Comparison of ENCODE assay signal across 8 mouse cellular contexts in genomic region chr1:191905637-191906533, GRCm38 (mm10). TPM values are rescaled to one million over a fixed set of nuclear protein-coding genes. Genes with fewer than 3 reads are reported as not detected.
DNase-seq lines count a peak whose midpoint lies in the region; ATAC-seq and TF ChIP-seq lines count a peak whose summit lies in the region.

No protein-coding gene starts in this region.

- DNase-seq in gastrocnemius, adult 2 months, result peak; percentile 78
- no peak for DNase-seq in gastrocnemius, postnatal 4 days (ENCODE audit: low spot score in 2 of 2)
- DNase-seq in embryo, embryonic 11.5 days (ENCODE audit: low read depth, low spot score), result peak; percentile 32
- peak; percentile 28 for DNase-seq in hindbrain, embryonic 14.5 days (ENCODE audit: low spot score)
- no peak for DNase-seq in liver, embryonic 11.5 days (ENCODE audit: low spot score)
- no peak for DNase-seq in midbrain, postnatal 0 days (ENCODE audit: low spot score)
- DNase-seq in gastrocnemius, postnatal 25 days, result no peak

- 3% methylated on average over 54 of the region's 58 CpGs for WGBS in hindbrain, embryonic 14.5 days
- WGBS in liver, embryonic 11.5 days, result 5% methylated on average over 52 of the region's 58 CpGs
- 5% methylated on average over 36 of the region's 58 CpGs for WGBS in midbrain, postnatal 0 days

- no peaks in the 10 kb centered on the region; the same call in 1 of the 2 replicates for H3K9me3 ChIP-seq in E14TG2a.4 (ENCODE audit: low read length)
- no peaks in the 10 kb centered on the region for H3K9me3 ChIP-seq in hindbrain, embryonic 14.5 days (ENCODE audit: control insufficient read depth, low read length)
- no peaks in the 10 kb centered on the region for H3K9me3 ChIP-seq in liver, embryonic 11.5 days (ENCODE audit: control insufficient read depth, low read length)
- H3K9me3 ChIP-seq in midbrain, postnatal 0 days (ENCODE audit: low read length), result no peaks in the 10 kb centered on the region

- peaks cover 30% of the 10 kb centered on the region for H3K36me3 ChIP-seq in E14TG2a.4 (ENCODE audit: insufficient read depth, low read length)
- H3K36me3 ChIP-seq in hindbrain, embryonic 14.5 days (replicated peaks; ENCODE audit: control insufficient read depth, insufficient read depth), result peaks cover 9% of the 10 kb centered on the region
- peaks cover 13% of the 10 kb centered on the region for H3K36me3 ChIP-seq in liver, embryonic 11.5 days (ENCODE audit: control insufficient read depth, insufficient read depth, low read length)
- H3K36me3 ChIP-seq in midbrain, postnatal 0 days (ENCODE audit: insufficient read depth, low read length), result peaks cover 3% of the 10 kb centered on the region; the same call in 1 of the 2 replicates

- H3K4me1 ChIP-seq in E14TG2a.4 (replicated peaks; ENCODE audit: low read depth, low read length), result peaks cover 61% of the 10 kb centered on the region
- peaks cover 38% of the 10 kb centered on the region for H3K4me1 ChIP-seq in hindbrain, embryonic 14.5 days (replicated peaks; ENCODE audit: control insufficient read depth, insufficient read depth, low read length)
- peaks cover 31% of the 10 kb centered on the region for H3K4me1 ChIP-seq in liver, embryonic 11.5 days (replicated peaks; ENCODE audit: control insufficient read depth, insufficient read depth, low read length)
- peaks cover 15% of the 10 kb centered on the region; the same call in 1 of the 2 replicates for H3K4me1 ChIP-seq in midbrain, postnatal 0 days (ENCODE audit: insufficient read depth, low read length)

- peak overlapping the region; percentile 91 for H3K4me3 ChIP-seq in gastrocnemius, adult 2 months
- H3K4me3 ChIP-seq in E14TG2a.4 (replicated peaks; ENCODE audit: low read length), result peak overlapping the region; percentile 80
- peak overlapping the region; percentile 65 for H3K4me3 ChIP-seq in hindbrain, embryonic 14.5 days (replicated peaks; ENCODE audit: low read length)
- H3K4me3 ChIP-seq in liver, embryonic 11.5 days (ENCODE audit: low read depth, low read length), result peak overlapping the region; percentile 97
- H3K4me3 ChIP-seq in midbrain, postnatal 0 days (ENCODE audit: low read depth, low read length), result peak overlapping the region; percentile 96

- H3K9ac ChIP-seq in hindbrain, embryonic 14.5 days, result peak overlapping the region; percentile 75
- peak overlapping the region; percentile 77 for H3K9ac ChIP-seq in liver, embryonic 11.5 days (ENCODE audit: low read depth, low read length)
- peak overlapping the region; percentile 82 for H3K9ac ChIP-seq in midbrain, postnatal 0 days (replicated peaks; ENCODE audit: low read length, poor library complexity, severe bottlenecking)

- H3K4me2 ChIP-seq in hindbrain, embryonic 14.5 days (replicated peaks), result peak overlapping the region; percentile 93
- H3K4me2 ChIP-seq in liver, embryonic 11.5 days, result peak overlapping the region; percentile 87
- H3K4me2 ChIP-seq in midbrain, postnatal 0 days (ENCODE audit: low read depth, low read length, poor library complexity, severe bottlenecking), result peak overlapping the region; percentile 93

- H3K27me3 ChIP-seq in E14TG2a.4 (ENCODE audit: insufficient read depth, low read length), result 0 out of 2 replicates have a peak, but pooled peaks cover 4% of the 10 kb centered on the region
- H3K27me3 ChIP-seq in hindbrain, embryonic 14.5 days (ENCODE audit: control insufficient read depth, insufficient read depth, low read length), result no peaks in the 10 kb centered on the region
- H3K27me3 ChIP-seq in liver, embryonic 11.5 days (replicated peaks; ENCODE audit: control insufficient read depth, insufficient read depth, low read length), result no peaks in the 10 kb centered on the region
- H3K27me3 ChIP-seq in midbrain, postnatal 0 days (ENCODE audit: insufficient read depth, low read length), result no peaks in the 10 kb centered on the region

- intact Hi-C loops in gastrocnemius, adult 2 months (cut with DNase I), result loop anchor here (2.0 kb wide), 1 partner anchor 59 kb away; no protein-coding TSS in a partner anchor

- H3K27ac ChIP-seq in gastrocnemius, adult 2 months, result peak overlapping the region; percentile 83
- H3K27ac ChIP-seq in hindbrain, embryonic 14.5 days, result peak overlapping the region; percentile 48
- peak overlapping the region; percentile 59 for H3K27ac ChIP-seq in liver, embryonic 11.5 days (ENCODE audit: low read depth, low read length)
- peak overlapping the region; percentile 68 for H3K27ac ChIP-seq in midbrain, postnatal 0 days (ENCODE audit: low read depth, low read length)

- TF ChIP-seq CTCF in gastrocnemius, adult 2 months (IDR thresholded peaks at IDR 0.05), result no peak
- no peak for TF ChIP-seq CTCF in E14TG2a.4 (conservative IDR thresholded peaks at IDR 0.05; ENCODE audit: low read length)
- TF ChIP-seq CTCF in midbrain, postnatal 0 days (IDR thresholded peaks at IDR 0.05), result no peak

- no peak; the same call in 1 of the 2 replicates for ATAC-seq in hindbrain, embryonic 14.5 days (ENCODE audit: low FRiP score)
- peak; percentile 70 for ATAC-seq in liver, embryonic 11.5 days (replicated peaks; ENCODE audit: low FRiP score)
- ATAC-seq in midbrain, postnatal 0 days (ENCODE audit: low FRiP score), result peak; percentile 61

RNA-seq across cellular contexts. Expression of gene Slc30a1, which starts 0.7 kb away (rescaled TPM):
- total RNA-seq in gastrocnemius, adult 2 months (2021), result 1 to 10 TPM; 5.8 to 6.4 TPM
- total RNA-seq in gastrocnemius, postnatal 4 days (2021), result 1 to 10 TPM; 7.6 to 9.3 TPM
- 3.5 and 3.7 TPM in 2 replicates for polyA plus RNA-seq in hindbrain, embryonic 14.5 days (2014; fragmentation: Nextera tagmentation; extraction: Ambion mirVana)
- polyA plus RNA-seq in liver, embryonic 11.5 days (2014; fragmentation: Nextera tagmentation; extraction: Ambion mirVana), result 2.6 and 3.1 TPM in 2 replicates
- 21.9 and 27.4 TPM in 2 replicates for total RNA-seq in midbrain, postnatal 0 days (2014; rRNA removed)
- 4.4 and 5.1 TPM in 2 replicates for polyA plus RNA-seq in midbrain, postnatal 0 days (2015; fragmentation: Nextera tagmentation; extraction: Ambion mirVana)
- 1 to 10 TPM; 4.9 to 8.4 TPM for total RNA-seq in gastrocnemius, postnatal 25 days (2021)

Comparison
In these comparisons a context has a peak if more than half of its experiments do, and no peak if none do; other contexts are left out.
1. DNase-seq: peak in gastrocnemius, adult 2 months (single experiment), embryo, embryonic 11.5 days (single experiment) and hindbrain, embryonic 14.5 days (single experiment); none in gastrocnemius, postnatal 4 days (0 of 2), liver, embryonic 11.5 days (single experiment), midbrain, postnatal 0 days (single experiment) and gastrocnemius, postnatal 25 days (single experiment).
2. Peak in every context shown above with its lines, with median percentiles within 50 percentile points of each other: H3K27ac ChIP-seq, H3K4me3 ChIP-seq, H3K4me2 ChIP-seq and H3K9ac ChIP-seq.